Mouse (Mus musculus): ENCODE measurements around the gene Il2.

DNA sequence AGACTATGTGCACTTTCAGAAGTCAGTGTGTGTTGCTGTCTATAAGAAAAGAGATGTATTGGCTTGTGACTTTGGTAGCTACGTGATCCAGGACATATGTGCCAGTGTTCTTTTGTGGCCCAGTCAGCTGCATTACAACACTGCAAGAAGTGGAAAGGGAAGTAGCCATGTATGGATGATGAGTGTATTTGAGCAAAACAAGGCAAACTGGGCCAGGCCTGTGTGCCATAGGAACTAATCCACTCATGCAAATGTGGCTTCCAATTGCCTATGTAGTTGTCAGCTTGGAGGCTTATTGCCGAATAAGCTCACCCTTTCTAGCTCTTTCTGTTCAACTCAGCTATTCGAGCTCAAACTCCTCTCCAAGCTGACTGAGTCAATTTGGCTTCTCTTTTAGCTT, 13.4 kb upstream of the Il2 start:
- TF ChIP-seq GATA1 (IDR thresholded peaks at IDR 0.05; ENCODE audit: borderline replicate concordance, low read length) (no peak), FLI1 (IDR thresholded peaks at IDR 0.05; ENCODE audit: low read length) (no peak)

Measured in megakaryocyte, embryonic 14.5 days (primary cell).